ENCODE assay signal across 10 mouse cellular contexts in genomic region chr5:115184726-115185125, GRCm38 (mm10). TPM values are rescaled to one million over a fixed set of nuclear protein-coding genes. Genes with fewer than 3 reads are reported as not detected.
DNase-seq lines count a peak whose midpoint lies in the region; ATAC-seq lines count a peak whose summit lies in the region.
"Had no signal": no experiment of that assay in that cellular context is flagged by ENCODE, and none has a peak within 500 bp of the region (broad histone marks: within the 10 kb centered on the region; RNA-seq: fewer than 3 reads in every experiment).

No protein-coding gene starts in this region.

- no peaks in the 10 kb centered on the region for H3K9me3 ChIP-seq in forebrain, embryonic 13.5 days (replicated peaks)
- no peaks in the 10 kb centered on the region for H3K9me3 ChIP-seq in hindbrain, embryonic 13.5 days
- H3K9me3 ChIP-seq: G1E had no signal

- ATAC-seq in forebrain, embryonic 13.5 days, result no peak
- ATAC-seq in hindbrain, embryonic 13.5 days (ENCODE audit: low FRiP score), result no peak

- peaks cover 54% of the 10 kb centered on the region for H3K4me1 ChIP-seq in forebrain, embryonic 13.5 days
- H3K4me1 ChIP-seq in hindbrain, embryonic 13.5 days (replicated peaks), result peaks cover 67% of the 10 kb centered on the region

- peak overlapping the region; percentile 22; the same call in 1 of the 2 replicates for H3K4me3 ChIP-seq in forebrain, embryonic 13.5 days
- H3K4me3 ChIP-seq in hindbrain, embryonic 13.5 days, result peak overlapping the region; percentile 30
- H3K4me3 ChIP-seq: megakaryocyte, embryonic 14.5 days had no signal

- peak overlapping the region; percentile 35 for H3K27ac ChIP-seq in forebrain, embryonic 13.5 days
- H3K27ac ChIP-seq in hindbrain, embryonic 13.5 days, result peak overlapping the region; percentile 52

- H3K36me3 ChIP-seq in forebrain, embryonic 13.5 days (ENCODE audit: poor library complexity, severe bottlenecking), result no peaks in the 10 kb centered on the region
- no peaks in the 10 kb centered on the region for H3K36me3 ChIP-seq in hindbrain, embryonic 13.5 days
- H3K36me3 ChIP-seq: G1E had no signal

- DNase-seq in kidney, adult 18-20 months, result peak; percentile 26
- DNase-seq in kidney, adult 11 months, result no peak
- DNase-seq in brain, adult 2 months (ENCODE audit: low read depth, low spot score), result peak; percentile 85
- peak; percentile 64 for DNase-seq in mesoderm, embryonic 11.5 days (ENCODE audit: low read depth, low spot score)
- peak; percentile 77 for DNase-seq in testis, postnatal 14 days (ENCODE audit: low spot score)
- DNase-seq in ovary, postnatal 36 days (ENCODE audit: low spot score), result no peak

- peak overlapping the region; percentile 40 for H3K4me2 ChIP-seq in forebrain, embryonic 13.5 days
- H3K4me2 ChIP-seq in hindbrain, embryonic 13.5 days, result peak overlapping the region; percentile 45

- H3K9ac ChIP-seq in forebrain, embryonic 13.5 days, result peak overlapping the region; percentile 27
- H3K9ac ChIP-seq in hindbrain, embryonic 13.5 days, result peak overlapping the region; percentile 55

- H3K27me3 ChIP-seq in forebrain, embryonic 13.5 days, result peaks cover 10% of the 10 kb centered on the region
- H3K27me3 ChIP-seq in hindbrain, embryonic 13.5 days, result peaks cover 16% of the 10 kb centered on the region

- WGBS in forebrain, embryonic 13.5 days, result 16% methylated on average over 15 of the region's 15 CpGs
- 20% methylated on average over 15 of the region's 15 CpGs for WGBS in hindbrain, embryonic 13.5 days

RNA-seq across cellular contexts. Expression of gene Cabp1, which starts 9.5 kb away (rescaled TPM):
- 5.7 and 12.6 TPM in 2 replicates for polyA plus RNA-seq in forebrain, embryonic 13.5 days (2015; fragmentation: Nextera tagmentation; extraction: Ambion mirVana)
- polyA plus RNA-seq in hindbrain, embryonic 13.5 days (2015; fragmentation: Nextera tagmentation; extraction: Ambion mirVana), result 12.4 and 13.0 TPM in 2 replicates
- polyA plus RNA-seq: G1E had no signal

RNA-seq across cellular contexts. Expression of gene Mlec, which starts 26.7 kb away (rescaled TPM):
- 23.5 and 25.9 TPM in 2 replicates for polyA plus RNA-seq in forebrain, embryonic 13.5 days (2015; fragmentation: Nextera tagmentation; extraction: Ambion mirVana)
- 22.3 and 27.2 TPM in 2 replicates for polyA plus RNA-seq in hindbrain, embryonic 13.5 days (2015; fragmentation: Nextera tagmentation; extraction: Ambion mirVana)

RNA-seq across cellular contexts. Expression of gene Unc119b, which starts 50.0 kb away (rescaled TPM):
- 44.8 and 49.9 TPM in 2 replicates for polyA plus RNA-seq in forebrain, embryonic 13.5 days (2015; fragmentation: Nextera tagmentation; extraction: Ambion mirVana)
- polyA plus RNA-seq in hindbrain, embryonic 13.5 days (2015; fragmentation: Nextera tagmentation; extraction: Ambion mirVana), result 36.7 and 38.0 TPM in 2 replicates

RNA-seq across cellular contexts. Expression of gene Pop5, which starts 50.9 kb away (rescaled TPM):
- 102 and 112 TPM in 2 replicates for polyA plus RNA-seq in forebrain, embryonic 13.5 days (2015; fragmentation: Nextera tagmentation; extraction: Ambion mirVana)
- 103 and 105 TPM in 2 replicates for polyA plus RNA-seq in hindbrain, embryonic 13.5 days (2015; fragmentation: Nextera tagmentation; extraction: Ambion mirVana)

Comparison
In these comparisons a context has a peak if more than half of its experiments do, and no peak if none do; other contexts are left out.
1. DNase-seq: peak in kidney, adult 18-20 months (single experiment), brain, adult 2 months (single experiment), mesoderm, embryonic 11.5 days (single experiment) and testis, postnatal 14 days (single experiment); none in kidney, adult 11 months (single experiment) and ovary, postnatal 36 days (single experiment).